Mouse (Mus musculus) adrenal gland, postnatal 36 days (tissue): Measurements from ENCODE around the gene Adgrl3. TPM values are rescaled to one million over a fixed set of nuclear protein-coding genes. Genes with fewer than 3 reads are reported as not detected.

Experiments
- DNase-seq, 2 experiments: peaks; one replicate each; pipeline ENCODE4 v3.0.0; 2021; ENCODE audit warnings: mixed read lengths in 1 of 2
- long read RNA-seq, 2 experiments: library from polyadenylated mRNA; stranded (forward); transcript quantifications; one replicate each; pipeline ENCODE4 v2.0.0; 2021; ENCODE audit warnings: borderline sequencing depth in 2 of 2
- total RNA-seq, 2 experiments: library from RNA; stranded (reverse); gene quantifications; 2 replicates each; pipeline ENCODE4 v1.2.3; 2021

Gene Adgrl3
- total RNA-seq, result 1 to 10 TPM; 3.9 to 4.2 TPM
- long read RNA-seq, experiment 1, result 0 reads
- long read RNA-seq, experiment 2, partial matches to known transcripts, result 1 of 1 reads
- long read RNA-seq, experiment 2, other reads (novel, unspliced or antisense), result 0 of 1 reads

- DNase-seq, result peak; percentile 50
These were observed at the start of gene Adgrl3 for GRCm38 (mm10) chr5:81019590-81020254. Gene Adgrl3, plus strand, starts transcription at chr5:81020138.

- DNase-seq, result no peak
These were observed 772 bp upstream of the Adgrl3 start for GRCm38 (mm10) chr5:81019166-81019565.

GRCm38 (mm10) chr5:81020281-81021005, 505 bp downstream of the Adgrl3 start:
- DNase-seq, result peak; percentile 40 to 51

GRCm38 (mm10) chr5:81021006-81021320, 1.0 kb downstream of the Adgrl3 start:
- no peak for DNase-seq

GRCm38 (mm10) chr5:81021331-81021863, 1.5 kb downstream of the Adgrl3 start:
- peak; percentile 12 to 29 for DNase-seq

- DNase-seq, result peak in 1 of 2 experiments; percentile 6
These were observed 1.9 kb downstream of the Adgrl3 start for GRCm38 (mm10) chr5:81021864-81022305.

GRCm38 (mm10) chr5:81022306-81023071, 2.6 kb downstream of the Adgrl3 start:
- peak in 1 of 2 experiments; percentile 1 for DNase-seq

- DNase-seq, result no peak
These were observed 4.2 kb downstream of the Adgrl3 start for GRCm38 (mm10) chr5:81023923-81024715.

- no peak for DNase-seq
These were observed 8.9 kb downstream of the Adgrl3 start for GRCm38 (mm10) chr5:81028875-81029274.

GRCm38 (mm10) chr5:81037091-81037490, 17.2 kb downstream of the Adgrl3 start:
- no peak for DNase-seq

GRCm38 (mm10) chr5:81043875-81044274, 23.9 kb downstream of the Adgrl3 start:
- DNase-seq, result no peak

GRCm38 (mm10) chr5:81046128-81046527, 26.2 kb downstream of the Adgrl3 start:
- DNase-seq, result no peak

GRCm38 (mm10) chr5:81054628-81055027, 34.7 kb downstream of the Adgrl3 start:
- no peak for DNase-seq

GRCm38 (mm10) chr5:81055253-81055652, 35.3 kb downstream of the Adgrl3 start:
- DNase-seq, result no peak

- no peak for DNase-seq
These were observed 38.2 kb downstream of the Adgrl3 start for GRCm38 (mm10) chr5:81058122-81058521.

GRCm38 (mm10) chr5:81060950-81061349, 41.0 kb downstream of the Adgrl3 start:
- DNase-seq, result no peak

GRCm38 (mm10) chr5:81061386-81061785, 41.4 kb downstream of the Adgrl3 start:
- DNase-seq, result no peak

GRCm38 (mm10) chr5:81064026-81064425, 44.1 kb downstream of the Adgrl3 start:
- DNase-seq, result no peak

- no peak for DNase-seq
These were observed 48.2 kb downstream of the Adgrl3 start for GRCm38 (mm10) chr5:81068173-81068572.

- DNase-seq, result no peak
These were observed 48.9 kb downstream of the Adgrl3 start for GRCm38 (mm10) chr5:81068839-81069238.

GRCm38 (mm10) chr5:81072888-81073287, 53.0 kb downstream of the Adgrl3 start:
- DNase-seq, result no peak

GRCm38 (mm10) chr5:81073875-81074274, 53.9 kb downstream of the Adgrl3 start:
- no peak for DNase-seq
